Mouse (Mus musculus) neural tube, embryonic 13.5 days (tissue): ENCODE measurements around the gene Stx1b. TPM values are rescaled to one million over a fixed set of nuclear protein-coding genes. Genes with fewer than 3 reads are reported as not detected.

Experiments used
- ATAC-seq: fragments of 200-750 bp; cut with Nextera tagmentation; 2 replicates; pipeline ENCODE4 v1.8.0; 2017; ENCODE audit warnings: low read depth, mild to moderate bottlenecking, moderate TSS enrichment, moderate library complexity
- H3K27ac ChIP-seq: fragments of 300-500 bp; sonication (generic); replicated peaks from 2 replicates; pipeline ENCODE4 v1.5.1; 2015; ENCODE audit warnings: moderate library complexity, mild to moderate bottlenecking, inconsistent platforms
- H3K27me3 ChIP-seq: fragments of 300-500 bp; sonication (generic); 2 replicates; pipeline ENCODE4 v1.6.1; 2015; ENCODE audit warnings: mild to moderate bottlenecking, inconsistent platforms
- H3K36me3 ChIP-seq: fragments of 300-500 bp; sonication (generic); 2 replicates; pipeline ENCODE4 v1.6.1; 2015; ENCODE audit warnings: mild to moderate bottlenecking, inconsistent platforms
- H3K4me1 ChIP-seq: fragments of 300-500 bp; sonication (generic); replicated peaks from 2 replicates; pipeline ENCODE4 v1.6.1; 2015; ENCODE audit warnings: inconsistent platforms
- H3K4me2 ChIP-seq: fragments of 300-500 bp; sonication (generic); 2 replicates; pipeline ENCODE4 v1.6.1; 2015; ENCODE audit warnings: inconsistent platforms, mild to moderate bottlenecking, moderate library complexity
- H3K4me3 ChIP-seq: fragments of 300-500 bp; sonication (generic); 2 replicates; pipeline ENCODE4 v1.5.1; 2015; ENCODE audit warnings: mild to moderate bottlenecking, inconsistent platforms
- H3K9ac ChIP-seq: fragments of 300-500 bp; sonication (generic); 2 replicates; pipeline ENCODE4 v1.6.1; 2015; ENCODE audit warnings: moderate library complexity, mild to moderate bottlenecking, inconsistent platforms
- H3K9me3 ChIP-seq: fragments of 300-500 bp; sonication (generic); 2 replicates; pipeline ENCODE4 v1.6.1; 2016; ENCODE audit warnings: inconsistent platforms
- WGBS: fragments of 180-500 bp; shearing (Covaris S2); methylation state at CpG from one replicate; pipeline ENCODE4 v1.1.7; 2015; 5-methylcytosine and 5-hydroxymethylcytosine counted together
- polyA plus RNA-seq: library from polyadenylated mRNA; unstranded; fragments of >200 nt; fragmentation: Nextera tagmentation; extraction: Ambion mirVana; gene quantifications from 2 replicates; pipeline ENCODE4 v1.2.1, GENCODE M21; 2015

Stx1b gene
- polyA plus RNA-seq, 1 experiment from 2014 or later = 38.4 TPM

GRCm38 (mm10) chr7:127760478-127760877 is 63.9 kb downstream of the Stx1b start:
- Histone ChIP-seq H3K9me3 (no peaks in the 10 kb centered on the region), H3K27me3 (no peaks in the 10 kb centered on the region), H3K27ac (no peak overlapping the region), H3K9ac (no peak overlapping the region), H3K4me2 (no peak overlapping the region), H3K4me3 (no peak overlapping the region), H3K36me3 (peaks cover 94% of the 10 kb centered on the region), H3K4me1 (peaks cover 24% of the 10 kb centered on the region)
- 92% methylated on average over 3 of the region's 3 CpGs for whole genome bisulfite sequencing
- ATAC-seq = no peak

GRCm38 (mm10) chr7:127759716-127760115 is 64.6 kb downstream of the Stx1b start:
- Histone ChIP-seq H3K4me2 (no peak overlapping the region), H3K27ac (no peak overlapping the region), H3K9ac (peak overlapping the region; percentile 31; the same call in 1 of the 2 replicates), H3K9me3 (no peaks in the 10 kb centered on the region), H3K36me3 (peaks cover 94% of the 10 kb centered on the region), H3K27me3 (no peaks in the 10 kb centered on the region), H3K4me1 (peaks cover 32% of the 10 kb centered on the region), H3K4me3 (no peak overlapping the region)
- ATAC-seq = no peak
- WGBS = 81% methylated on average over 6 of the region's 6 CpGs

Other genes starting within 250 kb of the Stx1b start
- gene Ccdc189, start 236.0 kb downstream of the Stx1b start, polyA plus RNA-seq = 9.2 and 11.2 TPM in 2 replicates
- 43.5 and 48.3 TPM in 2 replicates for gene Rnf40, start 235.8 kb downstream of the Stx1b start, polyA plus RNA-seq
- 22.8 and 23.1 TPM in 2 replicates for gene Zfp629, start 208.8 kb downstream of the Stx1b start, polyA plus RNA-seq
- 41.2 and 44.9 TPM in 2 replicates for gene Bcl7c, start 115.6 kb downstream of the Stx1b start, polyA plus RNA-seq
- gene Ctf1, start 111.8 kb downstream of the Stx1b start, polyA plus RNA-seq = 4.5 and 4.9 TPM in 2 replicates
- not detected in 2 replicates for gene Ctf2, start 92.4 kb downstream of the Stx1b start, polyA plus RNA-seq
- 8.0 and 8.8 TPM in 2 replicates for gene Fbxl19, start 80.0 kb downstream of the Stx1b start, polyA plus RNA-seq
- gene Orai3, start 54.7 kb downstream of the Stx1b start, polyA plus RNA-seq = 9.7 and 9.9 TPM in 2 replicates
- gene Setd1a, start 47.9 kb downstream of the Stx1b start, polyA plus RNA-seq = 19.0 and 20.9 TPM in 2 replicates
- gene Gm49388, start 38.9 kb downstream of the Stx1b start, polyA plus RNA-seq = not detected in 2 replicates
- 9.5 and 9.8 TPM in 2 replicates for gene Hsd3b7, start 23.9 kb downstream of the Stx1b start, polyA plus RNA-seq
- 18.9 and 25.4 TPM in 2 replicates for gene Stx4a, start 255 bp downstream of the Stx1b start, polyA plus RNA-seq
- gene Zfp646, start 51.7 kb upstream of the Stx1b start, polyA plus RNA-seq = 10.2 and 12.0 TPM in 2 replicates
- gene Zfp668, start 52.3 kb upstream of the Stx1b start, polyA plus RNA-seq = 32.5 and 35.1 TPM in 2 replicates
- 0.70 and 0.87 TPM in 2 replicates for gene Prss53, start 66.4 kb upstream of the Stx1b start, polyA plus RNA-seq
- gene Gm21974, start 70.9 kb upstream of the Stx1b start, polyA plus RNA-seq = not detected in 2 replicates
- 73.8 and 77.6 TPM in 2 replicates for gene Vkorc1, start 71.1 kb upstream of the Stx1b start, polyA plus RNA-seq
- 55.3 and 64.4 TPM in 2 replicates for gene Bckdk, start 79.5 kb upstream of the Stx1b start, polyA plus RNA-seq
- gene Kat8, start 88.0 kb upstream of the Stx1b start, polyA plus RNA-seq = 47.1 and 55.8 TPM in 2 replicates
- gene Prss8, start 105.6 kb upstream of the Stx1b start, polyA plus RNA-seq = 0.18 and 0.58 TPM in 2 replicates
- gene Prss36, start 122.2 kb upstream of the Stx1b start, polyA plus RNA-seq = 13.7 and 14.8 TPM in 2 replicates
- gene Fus, start 142.9 kb upstream of the Stx1b start, polyA plus RNA-seq = 376 and 434 TPM in 2 replicates
- gene Pycard, start 169.3 kb upstream of the Stx1b start, polyA plus RNA-seq = 7.0 and 7.4 TPM in 2 replicates
- gene Trim72, start 179.4 kb upstream of the Stx1b start, polyA plus RNA-seq = 0.33 TPM in 1 of 2 replicates, not detected in the other
- gene Itgam, start 238.1 kb upstream of the Stx1b start, polyA plus RNA-seq = 0.98 and 1.0 TPM in 2 replicates
- gene Gm49368, start 238.1 kb upstream of the Stx1b start, polyA plus RNA-seq = not detected in 2 replicates